Mouse (Mus musculus) liver, embryonic 14.5 days (tissue): Measurements from ENCODE around the gene Ccr8.

Experiments
- CTCF ChIP-seq: IDR thresholded peaks from 2 replicates; pipeline ENCODE4 v1.5.1; 2016; ENCODE audit warnings: antibody characterized with exemption, low read depth, control low read depth
- EP300 ChIP-seq: IDR thresholded peaks from 2 replicates; pipeline ENCODE4 v1.6.1; 2016; ENCODE audit warnings: antibody characterized with exemption, low read depth

DNA sequence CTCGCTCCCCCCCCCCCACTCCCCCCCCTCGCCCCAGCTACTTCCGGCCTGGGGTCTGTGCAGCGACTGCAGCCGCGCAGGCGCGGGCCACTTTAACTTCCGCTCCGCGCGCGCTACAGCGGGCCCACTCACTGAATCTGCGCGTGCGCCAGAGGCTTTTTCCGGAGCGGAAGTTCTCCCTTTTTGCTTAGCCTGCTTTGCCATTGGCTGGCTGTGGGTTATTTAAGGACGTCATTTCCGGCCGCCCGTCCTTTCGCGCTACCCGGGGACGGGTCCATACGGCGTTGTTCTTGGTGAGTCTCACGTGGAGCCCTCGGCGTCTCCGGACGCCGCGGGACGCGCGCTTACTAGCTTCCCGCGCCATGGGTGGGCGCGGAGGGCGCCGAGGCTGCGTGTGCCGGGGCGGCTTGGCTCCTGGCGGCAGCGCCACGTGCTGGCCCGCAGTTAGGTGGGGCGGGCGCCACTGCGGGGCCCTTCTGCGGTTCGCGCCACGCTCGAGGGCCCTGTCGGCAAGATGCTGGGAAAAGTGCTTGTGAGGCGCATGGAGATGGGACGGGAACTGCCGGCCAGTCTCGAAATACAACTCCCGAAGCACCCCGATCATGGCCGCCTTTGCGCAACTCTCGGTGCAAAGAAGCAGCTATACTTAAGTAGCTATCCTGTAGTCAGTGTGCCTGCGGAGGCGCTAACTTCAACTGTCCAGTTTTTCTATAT is 35.8 kb downstream of the Ccr8 start, which contains the start of gene Rpsa:
- TF ChIP-seq CTCF (no peak), EP300 (no peak)
